Comparison of ENCODE assay signal across 8 mouse cellular contexts in the genomic region with DNA sequence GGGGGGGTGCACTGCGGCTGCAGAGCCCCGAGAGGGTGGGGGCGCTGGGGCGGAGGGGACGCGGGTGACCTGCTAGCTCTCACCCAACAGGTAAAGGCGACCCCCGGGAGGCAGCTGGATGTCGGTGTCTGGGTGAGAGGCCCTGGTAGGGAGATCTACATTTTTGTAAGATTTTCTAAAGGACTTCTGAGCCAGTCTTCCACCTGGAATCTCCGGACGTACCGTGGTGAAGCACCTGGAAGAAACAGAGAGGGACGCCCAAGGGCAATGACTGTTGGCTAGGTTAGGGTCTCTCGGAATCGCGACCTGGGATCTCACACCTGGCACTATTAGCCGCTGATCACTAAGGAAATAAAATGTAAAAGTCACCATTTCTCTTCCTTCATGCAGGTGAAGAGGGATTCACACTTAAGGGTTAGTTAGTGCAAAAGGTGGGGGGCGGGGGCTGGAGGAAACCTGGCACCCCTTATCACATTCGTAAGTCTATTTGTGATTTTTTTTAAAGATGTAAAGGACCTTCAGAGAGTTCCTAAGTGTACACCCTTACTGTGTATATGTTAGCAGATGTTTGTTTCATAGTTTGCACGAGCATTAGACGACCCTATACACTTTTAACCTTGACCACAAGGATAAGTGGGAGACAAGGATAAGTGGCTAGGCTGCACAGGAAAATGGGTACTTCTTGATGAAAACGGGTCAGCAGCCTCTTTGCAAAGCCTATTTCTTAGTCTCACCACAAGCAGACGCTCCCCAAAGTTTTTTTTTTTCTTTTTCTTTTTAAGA. TPM values are rescaled to one million over a fixed set of nuclear protein-coding genes. Genes with fewer than 3 reads are reported as not detected.
DNase-seq lines count a peak whose midpoint lies in the region; ATAC-seq lines count a peak whose summit lies in the region.

No protein-coding gene starts in this region.

- peaks cover 39% of the 10 kb centered on the region for H3K4me1 ChIP-seq in megakaryocyte, embryonic 14.5 days
- H3K4me1 ChIP-seq in limb, embryonic 13.5 days: peaks cover 34% of the 10 kb centered on the region
- H3K4me1 ChIP-seq in stomach, embryonic 14.5 days (ENCODE audit: control insufficient read depth, insufficient read depth, low read length): peaks cover 28% of the 10 kb centered on the region

- peaks cover 73% of the 10 kb centered on the region for H3K27me3 ChIP-seq in megakaryocyte, embryonic 14.5 days (replicated peaks)
- H3K27me3 ChIP-seq in limb, embryonic 13.5 days: no peaks in the 10 kb centered on the region
- H3K27me3 ChIP-seq in stomach, embryonic 14.5 days (ENCODE audit: control insufficient read depth, insufficient read depth, low read length): no peaks in the 10 kb centered on the region

- under 1% methylated on average over 23 of the region's 23 CpGs for WGBS in limb, embryonic 13.5 days
- WGBS in stomach, embryonic 14.5 days: 1% methylated on average over 23 of the region's 23 CpGs

- peak overlapping the region; percentile 97 for H3K27ac ChIP-seq in limb, embryonic 13.5 days
- H3K27ac ChIP-seq in stomach, embryonic 14.5 days (ENCODE audit: low read length): peak overlapping the region; percentile 96; the same call in 1 of the 2 replicates

- H3K36me3 ChIP-seq in megakaryocyte, embryonic 14.5 days (replicated peaks; ENCODE audit: low read length): no peaks in the 10 kb centered on the region
- H3K36me3 ChIP-seq in limb, embryonic 13.5 days: peaks cover 23% of the 10 kb centered on the region
- peaks cover 9% of the 10 kb centered on the region for H3K36me3 ChIP-seq in stomach, embryonic 14.5 days (ENCODE audit: control insufficient read depth, insufficient read depth, low read length)

- peak overlapping the region; percentile 84 for H3K9ac ChIP-seq in limb, embryonic 13.5 days
- peak overlapping the region; percentile 72 for H3K9ac ChIP-seq in stomach, embryonic 14.5 days (replicated peaks; ENCODE audit: low read depth, low read length)

- ATAC-seq in megakaryocyte, adult 5-6 weeks (ENCODE audit: poor library complexity, severe bottlenecking): no peak
- ATAC-seq in limb, embryonic 13.5 days (ENCODE audit: low FRiP score, low read depth): no peak; the same call in 1 of the 2 replicates
- ATAC-seq in stomach, embryonic 14.5 days (ENCODE audit: insufficient number of reproducible peaks, insufficient read depth, low FRiP score, low read depth): peak; percentile 0; the same call in 1 of the 2 replicates

- H3K4me2 ChIP-seq in limb, embryonic 13.5 days (replicated peaks): peak overlapping the region; percentile 92
- H3K4me2 ChIP-seq in stomach, embryonic 14.5 days (replicated peaks; ENCODE audit: low read depth, low read length): peak overlapping the region; percentile 88

- DNase-seq in embryo, embryonic 10.5 days (ENCODE audit: low spot score): peak; percentile 39
- DNase-seq in embryo, embryonic 11 days: no peak
- no peak for DNase-seq in ovary, postnatal 10 days (ENCODE audit: low spot score)
- DNase-seq in adipocyte (ENCODE audit: low spot score): no peak

- H3K9me3 ChIP-seq in megakaryocyte, embryonic 14.5 days: peaks cover 17% of the 10 kb centered on the region; the same call in 1 of the 2 replicates
- peaks cover 5% of the 10 kb centered on the region; the same call in 1 of the 2 replicates for H3K9me3 ChIP-seq in limb, embryonic 13.5 days
- H3K9me3 ChIP-seq in stomach, embryonic 14.5 days (ENCODE audit: control insufficient read depth, low read depth, low read length): no peaks in the 10 kb centered on the region

- peak overlapping the region; percentile 92 for H3K4me3 ChIP-seq in megakaryocyte, embryonic 14.5 days (replicated peaks)
- H3K4me3 ChIP-seq in limb, embryonic 13.5 days: peak overlapping the region; percentile 75
- peak overlapping the region; percentile 70 for H3K4me3 ChIP-seq in stomach, embryonic 14.5 days (ENCODE audit: low read depth, low read length)

RNA-seq across cellular contexts. Expression of gene Irs1, which starts 0.9 kb away (rescaled TPM):
- 0.35 TPM in 1 of 2 replicates, not detected in the other for polyA plus RNA-seq in megakaryocyte, embryonic 14.5 days (2012; ENCODE audit: insufficient read depth, low replicate concordance)
- 0.02 and 0.07 TPM in 2 replicates for total RNA-seq in megakaryocyte, adult 5-6 weeks (2015)
- 0.16 TPM in 1 of 2 replicates, not detected in the other for total RNA-seq in megakaryocyte, adult 5-6 weeks (2017)
- 10.7 and 11.8 TPM in 2 replicates for polyA plus RNA-seq in limb, embryonic 13.5 days (2015; fragmentation: Nextera tagmentation; extraction: Ambion mirVana)
- 6.7 TPM in 2 replicates for polyA plus RNA-seq in stomach, embryonic 14.5 days (2014; fragmentation: Nextera tagmentation; extraction: Ambion mirVana)

RNA-seq across cellular contexts. Expression of gene Rhbdd1, which starts 24.1 kb away (rescaled TPM):
- polyA plus RNA-seq in megakaryocyte, embryonic 14.5 days (2012; ENCODE audit: insufficient read depth, low replicate concordance): 1.2 TPM in 1 of 2 replicates, not detected in the other
- 13.0 and 14.8 TPM in 2 replicates for total RNA-seq in megakaryocyte, adult 5-6 weeks (2015)
- 16.1 and 16.4 TPM in 2 replicates for total RNA-seq in megakaryocyte, adult 5-6 weeks (2017)
- polyA plus RNA-seq in limb, embryonic 13.5 days (2015; fragmentation: Nextera tagmentation; extraction: Ambion mirVana): 7.6 TPM in 2 replicates
- polyA plus RNA-seq in stomach, embryonic 14.5 days (2014; fragmentation: Nextera tagmentation; extraction: Ambion mirVana): 6.2 and 6.6 TPM in 2 replicates

RNA-seq across cellular contexts. Expression of gene Gm9747, which starts 59.2 kb away (rescaled TPM):
- not detected in 2 replicates for polyA plus RNA-seq in megakaryocyte, embryonic 14.5 days (2012; ENCODE audit: insufficient read depth, low replicate concordance)
- not detected in 2 replicates for total RNA-seq in megakaryocyte, adult 5-6 weeks (2015)
- not detected in 2 replicates for total RNA-seq in megakaryocyte, adult 5-6 weeks (2017)
- 32.1 and 34.9 TPM in 2 replicates for polyA plus RNA-seq in limb, embryonic 13.5 days (2015; fragmentation: Nextera tagmentation; extraction: Ambion mirVana)
- 20.3 and 22.5 TPM in 2 replicates for polyA plus RNA-seq in stomach, embryonic 14.5 days (2014; fragmentation: Nextera tagmentation; extraction: Ambion mirVana)

Comparison
In these comparisons a context has a peak if more than half of its experiments do, and no peak if none do; other contexts are left out.
1. RNA of gene Gm9747, which starts 59.2 kb away (polyA plus RNA-seq): 32.1 to 34.9 TPM in limb, embryonic 13.5 days and 20.3 to 22.5 TPM in stomach, embryonic 14.5 days; not detected in megakaryocyte, embryonic 14.5 days; every median in the first group is over 10 times any median in the second.
2. Peak in every context shown above with its lines, with median percentiles within 50 percentile points of each other: H3K4me3 ChIP-seq.